Mouse (Mus musculus) retina, postnatal 1 day (tissue): Measurements from ENCODE around the gene Ttc34.

Source experiments
- DNase-seq: peaks from one replicate; pipeline ENCODE4 v3.0.0-alpha.2; 2012

Gene Ttc34

DNA sequence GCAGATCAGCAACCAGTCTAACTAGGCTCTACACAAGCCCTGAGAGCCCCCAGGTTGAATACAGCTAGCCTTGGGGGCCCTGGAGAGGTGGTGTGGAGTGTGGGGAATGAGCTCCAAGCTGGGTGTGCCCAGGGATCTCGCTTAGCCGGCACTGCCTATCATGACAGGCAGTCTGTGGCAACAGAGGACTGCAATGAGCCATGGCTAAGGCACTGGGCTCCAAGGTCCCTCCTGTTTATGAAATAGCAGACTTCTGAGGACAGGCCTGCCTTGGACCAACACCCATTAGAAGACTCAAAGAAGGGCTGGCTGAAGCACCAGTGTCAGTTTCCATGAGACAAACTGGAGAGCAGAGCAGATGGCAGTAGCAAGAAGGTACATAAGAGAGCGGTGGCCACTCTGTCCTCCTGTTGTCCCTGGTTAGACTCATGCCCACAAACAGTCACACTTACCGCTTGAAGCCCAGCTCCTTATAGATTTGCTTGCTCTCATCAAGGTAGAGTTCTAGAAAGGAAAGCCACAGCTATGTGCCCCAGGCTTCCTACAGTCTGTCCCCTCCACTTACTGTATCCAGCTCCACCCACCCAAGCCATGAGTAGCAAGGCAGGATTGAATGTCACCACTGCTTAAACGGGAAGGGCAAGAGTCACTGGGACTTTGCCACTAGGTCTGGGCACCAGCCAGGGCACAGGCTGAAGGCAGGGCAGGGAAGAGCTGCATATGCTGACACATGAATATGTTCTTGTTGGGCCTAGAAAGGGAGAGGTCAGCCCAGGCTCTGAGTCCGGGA lies 60.6 kb downstream of the Ttc34 start:
- DNase-seq: no peak

DNA sequence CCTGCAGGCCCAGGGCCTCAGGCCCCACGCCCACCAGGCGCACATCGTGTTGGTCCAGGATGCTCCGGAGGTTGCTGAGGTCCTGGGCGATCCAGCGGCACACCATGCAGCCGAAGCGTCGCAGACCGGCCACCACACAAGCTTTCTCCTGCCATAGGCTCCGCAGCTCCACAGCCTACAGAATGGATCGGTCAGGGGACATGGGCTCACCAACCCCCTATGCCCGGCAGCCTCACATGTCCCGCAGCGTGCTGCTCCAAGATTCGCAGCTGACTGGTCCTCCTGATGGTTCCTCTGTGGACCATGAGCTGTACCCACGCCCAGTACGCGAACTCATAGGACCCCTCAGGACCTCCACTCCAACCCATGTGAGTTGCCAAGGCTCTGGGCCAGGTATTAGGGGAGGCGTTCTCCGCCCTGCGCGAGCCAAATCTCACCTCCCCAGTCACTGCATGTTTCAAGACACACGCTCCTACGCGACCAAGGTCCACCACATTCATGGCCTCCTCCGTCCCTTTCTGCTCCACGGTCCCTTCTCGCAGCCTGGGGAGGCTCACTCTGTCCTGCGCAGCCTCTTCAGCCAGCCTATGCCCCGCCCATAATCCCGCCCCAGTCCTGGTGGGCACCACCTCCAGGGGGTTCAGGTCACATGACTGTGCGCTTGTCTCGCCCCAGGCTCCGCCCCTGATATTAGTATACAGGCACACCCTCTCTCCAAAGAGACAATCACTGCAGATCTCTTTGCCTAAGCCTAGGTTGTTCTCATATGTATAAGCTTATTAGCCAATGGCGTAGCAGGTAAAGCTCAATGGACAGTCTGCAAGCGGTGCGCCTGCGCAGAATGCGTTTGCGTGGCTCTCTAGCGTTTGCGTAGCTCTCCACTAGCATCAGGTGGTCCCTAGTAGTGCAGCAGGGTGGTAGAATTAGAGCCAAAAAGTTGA lies 61.5 kb downstream of the Ttc34 start, which contains the start of gene Fam213b:
Gene Fam213b, minus strand, starts transcription at position 630 of the 941 bp plus-strand sequence.
- DNase-seq: peak; percentile 94

DNA sequence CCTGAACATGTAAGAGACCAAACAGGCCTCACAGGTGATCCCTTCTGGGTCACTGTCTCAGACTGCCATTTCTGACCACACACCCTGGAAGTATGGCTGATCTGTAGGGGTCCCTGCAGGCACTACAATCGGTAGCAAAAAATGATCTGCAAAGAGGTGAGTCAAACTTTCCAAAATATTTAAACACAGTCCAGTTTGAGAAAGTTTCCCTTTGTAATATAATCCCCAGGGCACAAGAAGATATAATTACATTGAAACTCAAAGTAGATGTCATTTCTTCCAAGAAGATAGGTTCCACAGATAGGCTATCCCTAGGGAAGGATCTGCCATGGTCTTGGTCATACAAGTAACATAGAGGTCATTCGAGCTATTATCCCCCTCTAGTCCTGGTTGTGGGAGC lies 65.1 kb downstream of the Ttc34 start:
- DNase-seq: no peak

DNA sequence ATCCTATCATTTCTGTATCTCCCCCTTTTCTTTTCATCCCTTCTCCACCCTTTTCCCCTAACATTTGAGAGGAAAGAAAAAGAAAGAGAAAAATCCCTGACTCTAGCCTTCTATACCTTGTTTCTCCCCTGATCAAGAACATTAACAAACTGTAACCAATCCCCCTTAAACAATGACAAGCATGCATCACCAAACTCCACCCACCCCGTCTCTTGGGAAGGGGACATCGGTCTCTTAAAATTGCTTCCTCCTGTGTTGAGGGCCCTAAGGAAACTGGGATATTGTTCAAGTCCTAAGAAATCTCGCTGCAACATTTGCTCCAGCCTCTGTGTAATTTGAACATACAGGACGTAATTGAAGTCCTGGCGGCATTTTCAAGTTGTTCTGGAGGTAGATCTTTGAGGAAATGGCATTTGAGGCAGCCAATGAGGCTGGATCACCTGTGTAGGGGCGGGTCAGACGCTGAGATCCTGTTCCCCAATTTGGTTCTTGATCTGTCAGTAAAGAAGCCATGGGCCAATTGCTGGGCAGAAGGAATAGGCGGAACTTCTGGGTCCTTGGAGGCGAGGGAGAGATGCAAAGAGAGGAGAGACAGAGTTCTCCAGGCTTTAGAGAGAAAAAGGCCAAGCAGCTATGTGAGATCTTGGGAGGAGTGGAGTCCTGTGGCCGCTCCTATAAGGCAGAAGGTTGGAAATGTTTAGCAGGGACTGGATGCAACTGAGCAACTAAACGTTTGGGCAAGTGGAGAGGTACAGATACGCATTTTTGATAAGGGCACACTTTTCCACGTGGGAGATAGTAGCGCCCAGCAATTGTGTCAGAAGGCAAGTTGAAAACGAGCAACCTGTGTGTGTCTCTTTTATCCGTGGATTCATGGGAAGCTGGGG lies 67.2 kb downstream of the Ttc34 start:
- peak; percentile 91 for DNase-seq

DNA sequence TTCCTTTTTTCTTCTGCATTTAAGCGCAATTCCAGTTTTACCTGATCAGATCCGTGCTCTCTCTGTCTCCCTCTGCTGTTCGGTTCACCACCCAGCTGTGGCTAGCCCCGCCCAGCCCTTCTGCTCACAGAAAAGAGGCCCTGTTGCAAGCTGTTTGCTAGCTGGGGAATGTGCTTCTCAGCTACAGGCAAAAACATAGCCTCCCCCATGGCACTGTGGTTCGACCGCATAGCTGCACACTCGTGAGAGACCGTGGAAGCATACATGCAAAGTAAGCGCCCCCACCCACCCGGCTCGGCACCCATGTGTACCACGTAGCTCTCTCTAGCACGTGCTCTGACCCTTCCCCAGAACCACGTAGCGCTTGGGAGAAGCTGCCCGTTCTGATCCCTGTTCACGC lies 70.6 kb downstream of the Ttc34 start:
- DNase-seq: peak; percentile 83

DNA sequence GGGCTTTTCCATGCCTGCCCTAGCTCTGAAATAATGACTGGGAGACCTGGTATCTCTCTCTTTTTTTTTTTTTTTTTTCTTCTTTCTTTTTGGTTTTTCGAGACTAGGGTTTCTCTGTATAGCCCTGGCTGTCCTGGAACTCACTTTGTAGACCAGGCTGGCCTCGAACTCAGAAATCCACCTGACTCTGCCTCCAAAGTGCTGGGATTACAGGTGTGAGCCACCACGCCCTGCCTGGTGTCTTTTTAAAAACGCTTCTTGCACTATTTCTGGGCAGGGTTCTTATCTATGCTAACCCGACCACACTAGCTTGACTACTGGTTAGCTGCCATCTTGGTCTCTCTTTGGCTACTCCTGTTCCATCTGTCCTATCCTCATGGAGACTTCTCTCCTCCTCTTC lies 71.2 kb downstream of the Ttc34 start:
- no peak for DNase-seq

DNA sequence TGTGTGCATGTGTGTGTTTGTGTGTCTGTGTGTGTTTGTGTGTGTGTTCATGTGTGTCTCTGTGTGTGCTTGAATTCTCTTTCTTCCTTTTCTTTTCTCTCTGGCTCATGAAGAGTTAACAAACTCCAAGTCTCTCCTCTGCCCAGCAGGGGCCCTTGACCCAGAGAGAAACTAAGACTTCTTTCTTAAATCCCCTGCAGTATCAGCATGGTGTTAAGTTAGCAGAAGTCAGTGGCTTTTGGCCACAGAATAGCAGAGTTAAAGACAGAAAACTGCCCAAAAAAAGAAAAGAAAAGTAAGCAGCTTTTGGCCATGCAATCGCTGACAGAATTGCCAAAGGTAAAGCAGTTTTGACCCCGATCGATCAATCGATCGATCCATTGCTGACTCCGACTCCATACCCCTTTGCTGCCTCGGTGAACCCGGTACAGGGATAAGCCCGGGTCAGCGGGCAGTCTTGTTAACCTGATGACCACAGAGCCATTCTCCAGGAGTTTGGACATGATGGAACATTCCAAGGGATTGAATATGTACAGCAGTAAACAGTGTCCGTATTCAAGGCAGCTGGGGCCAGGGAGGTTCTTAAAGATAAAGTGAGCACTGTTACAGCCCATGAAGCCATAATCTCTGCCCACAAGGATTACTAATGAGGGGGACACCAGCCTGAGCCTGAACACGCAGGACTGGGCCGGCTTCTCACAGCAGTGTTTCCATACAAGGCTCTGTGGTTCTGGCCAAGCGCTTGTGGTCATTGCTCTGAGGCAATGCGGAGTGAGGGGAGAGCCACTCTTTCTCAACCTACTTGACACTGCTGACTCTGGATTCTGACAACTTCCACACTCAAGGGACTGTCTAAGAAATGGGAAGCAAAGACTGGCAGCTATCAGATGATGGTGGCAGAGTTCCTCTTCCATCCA lies 73.6 kb downstream of the Ttc34 start:
- peak; percentile 34 for DNase-seq

DNA sequence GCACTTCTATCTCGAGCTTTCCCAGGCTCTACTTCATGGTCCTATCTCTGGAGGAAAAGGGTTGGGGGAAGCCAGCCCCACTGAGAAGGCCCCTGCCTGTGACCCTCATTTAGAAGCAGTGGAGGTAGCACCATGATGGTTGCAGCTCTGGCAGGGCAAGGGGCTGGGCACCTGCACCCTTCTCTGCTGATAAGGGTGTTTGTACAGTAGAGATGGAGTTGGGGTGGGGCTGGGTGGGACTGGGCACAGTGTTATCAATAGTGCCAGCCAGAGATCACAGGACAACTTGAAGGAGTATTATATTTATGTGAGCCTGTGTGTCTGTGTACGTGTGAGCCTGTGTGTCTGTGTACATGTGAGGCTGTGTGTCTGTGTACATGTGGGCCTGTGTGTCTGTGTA lies 74.4 kb downstream of the Ttc34 start:
- DNase-seq: no peak

DNA sequence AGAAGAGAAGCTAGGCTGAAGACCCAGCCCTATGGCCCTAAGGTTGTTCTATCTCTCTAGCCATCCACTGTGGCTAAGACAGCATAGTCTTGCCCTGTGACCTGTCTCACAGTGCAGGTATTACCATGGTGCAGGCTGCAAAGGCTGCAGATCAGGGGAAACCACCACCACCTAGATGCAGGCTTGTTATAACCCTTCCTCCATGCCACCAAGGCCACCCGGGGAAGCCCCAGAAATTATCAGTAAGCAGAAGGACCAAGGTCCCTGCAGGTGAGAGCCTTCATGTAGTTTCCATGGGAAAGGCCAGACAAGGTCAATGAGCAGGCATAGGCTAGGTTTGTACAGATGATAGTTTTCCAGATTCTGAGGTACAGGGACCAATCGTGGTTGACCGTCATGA lies 76.6 kb downstream of the Ttc34 start:
- no peak for DNase-seq

DNA sequence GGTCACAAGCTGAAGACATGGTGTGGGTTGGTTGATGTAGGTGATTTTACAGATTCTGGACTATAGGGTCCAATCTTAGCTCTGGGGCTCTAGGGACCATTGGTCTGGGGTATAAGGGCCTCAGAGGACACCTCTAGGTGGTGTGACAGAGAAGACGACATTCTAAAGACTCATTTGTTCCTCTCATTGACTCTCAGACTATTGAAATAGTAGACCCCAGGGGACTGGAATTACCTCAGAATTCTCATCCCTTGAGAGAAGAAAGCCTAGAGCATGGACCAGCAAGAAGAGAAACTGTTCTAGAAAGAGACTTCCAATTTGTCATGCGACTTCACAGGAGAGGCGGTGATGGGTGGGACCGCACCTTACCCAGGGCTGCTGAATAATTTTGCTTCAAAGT lies 77.0 kb downstream of the Ttc34 start:
- DNase-seq: no peak

DNA sequence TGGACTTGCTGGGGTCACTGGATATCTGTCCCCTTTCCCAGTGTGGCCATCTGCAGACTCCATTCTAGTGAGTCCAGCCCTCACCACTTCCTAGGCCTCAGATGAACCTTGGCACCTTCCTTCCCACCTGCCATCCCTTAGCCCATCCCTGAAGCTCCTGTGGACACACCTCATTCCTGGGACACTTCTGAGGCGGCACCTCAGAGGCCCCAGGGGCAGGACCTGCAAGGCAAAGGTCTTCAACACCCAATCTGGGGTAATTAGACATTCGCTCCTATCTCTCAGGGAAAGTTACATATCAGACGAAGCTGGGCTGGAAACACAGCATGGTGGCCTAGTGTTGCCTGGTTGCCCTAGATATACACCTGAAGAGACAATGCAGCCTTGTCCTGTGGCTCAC lies 77.4 kb downstream of the Ttc34 start:
- no peak for DNase-seq

DNA sequence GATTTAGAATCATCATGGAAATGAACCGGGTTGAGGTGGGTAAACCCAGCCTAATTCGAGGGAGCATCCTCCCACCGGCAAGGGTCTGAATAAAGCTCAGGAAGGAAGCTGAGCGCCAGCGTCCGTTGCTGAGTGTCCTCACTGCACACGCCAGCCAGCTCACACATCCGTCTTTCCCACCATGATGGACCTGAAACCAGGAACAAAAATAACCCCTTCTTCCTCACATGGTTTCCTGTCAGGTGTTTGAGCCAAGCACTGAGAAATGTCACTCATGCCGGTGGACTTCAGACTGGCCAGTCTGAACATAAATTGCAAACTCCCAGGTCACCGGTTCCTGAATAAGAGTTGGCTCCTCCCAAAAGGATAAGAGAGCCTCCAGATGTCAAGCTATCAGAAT lies 78.0 kb downstream of the Ttc34 start:
- DNase-seq: no peak

DNA sequence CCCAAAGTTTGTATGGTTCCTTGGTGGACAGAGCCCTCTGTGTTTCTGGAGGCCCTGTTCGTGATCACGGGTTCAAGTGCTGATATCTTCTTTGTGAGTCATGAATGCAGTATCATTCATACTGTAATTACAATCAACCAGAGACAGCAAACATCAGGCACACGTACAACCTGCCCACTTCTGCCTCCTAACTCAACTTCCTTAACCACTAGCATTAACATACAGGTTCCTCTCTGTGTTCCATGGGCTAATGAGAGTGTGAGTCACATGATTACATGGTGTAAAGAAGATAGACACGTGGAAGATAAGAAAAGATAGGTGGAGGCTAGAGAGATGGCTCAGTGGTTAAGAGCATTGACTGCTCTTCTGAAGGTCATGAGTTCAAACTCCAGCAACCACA lies 79.4 kb downstream of the Ttc34 start:
- DNase-seq: no peak
